Mouse (Mus musculus) megakaryocyte, embryonic 14.5 days (primary cell): ENCODE data around the gene Idnk.

Source experiments
- FLI1 ChIP-seq: IDR thresholded peaks from 2 replicates; pipeline ENCODE4 v1.6.1; 2012; ENCODE audit warnings: low read length, inconsistent platforms, mixed read lengths
- GATA1 ChIP-seq: IDR thresholded peaks from 3 replicates; pipeline ENCODE4 v1.6.1; 2012; ENCODE audit warnings: mixed read lengths, low read length, inconsistent platforms, borderline replicate concordance

DNA sequence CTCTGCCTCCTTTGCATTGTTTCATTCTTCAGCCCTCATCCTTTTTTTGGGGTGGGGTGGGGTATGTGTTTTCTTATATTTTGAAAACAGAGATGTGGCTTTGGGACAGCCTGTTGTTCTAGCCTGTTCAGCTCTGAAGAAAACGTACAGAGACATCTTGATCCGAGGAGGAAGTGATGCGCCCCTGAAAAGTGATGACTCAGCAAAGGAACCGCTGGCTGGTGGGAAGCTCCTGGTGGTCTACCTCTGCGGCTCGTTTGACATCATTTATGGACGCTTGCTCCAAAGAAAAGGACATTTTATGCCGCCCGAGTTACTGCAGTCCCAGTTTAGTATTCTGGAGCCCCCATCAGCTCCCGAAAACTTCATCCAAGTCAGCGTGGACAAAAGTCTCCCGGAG lies 5.9 kb downstream of the Idnk start:
- TF ChIP-seq GATA1 = no peak
- no peak for TF ChIP-seq FLI1
